Mouse (Mus musculus): ENCODE results near the gene Pknox1. TPM values are rescaled to one million over a fixed set of nuclear protein-coding genes. Genes with fewer than 3 reads are reported as not detected.

The Pknox1 gene
- 8.9 and 10.5 TPM in 2 replicates for polyA plus RNA-seq (2012; ENCODE audit: low replicate concordance)

GRCm38 (mm10) chr17:31564015-31564857, at the start of gene Pknox1:
Gene Pknox1, plus strand, starts transcription at chr17:31564734.

GRCm38 (mm10) chr17:31519946-31520838, 44.3 kb upstream of the Pknox1 start, which contains the start of the genes Wdr4 and Ndufv3:
Gene Wdr4, minus strand, starts transcription at chr17:31519980.
Gene Ndufv3, plus strand, starts transcription at chr17:31520115.

GRCm38 (mm10) chr17:31636942-31637811, 72.6 kb downstream of the Pknox1 start, which contains the start of gene Cbs:
Gene Cbs, minus strand, starts transcription at chr17:31637238.

Other genes starting within 250 kb of the Pknox1 start
- 0.33 TPM in 1 of 2 replicates, not detected in the other for gene Pde9a, start 178.5 kb upstream of the Pknox1 start, polyA plus RNA-seq (2012; ENCODE audit: low replicate concordance)
- gene Wdr4, start 44.8 kb upstream of the Pknox1 start, polyA plus RNA-seq (2012; ENCODE audit: low replicate concordance) = 16.9 and 18.2 TPM in 2 replicates
- 71.5 and 113 TPM in 2 replicates for gene Ndufv3, start 44.6 kb upstream of the Pknox1 start, polyA plus RNA-seq (2012; ENCODE audit: low replicate concordance)
- gene Cbs, start 72.5 kb downstream of the Pknox1 start, polyA plus RNA-seq (2012; ENCODE audit: low replicate concordance) = 0.02 TPM in 1 of 2 replicates, not detected in the other
- 40.4 and 44.9 TPM in 2 replicates for gene U2af1, start 94.2 kb downstream of the Pknox1 start, polyA plus RNA-seq (2012; ENCODE audit: low replicate concordance)
- not detected in 2 replicates for gene Cryaa, start 113.1 kb downstream of the Pknox1 start, polyA plus RNA-seq (2012; ENCODE audit: low replicate concordance)